Mouse (Mus musculus) testis, adult 2 months (tissue): ENCODE results near the gene Creb5. TPM values are rescaled to one million over a fixed set of nuclear protein-coding genes. Genes with fewer than 3 reads are reported as not detected.

Experiments
- H3K27ac ChIP-seq: fragments of 200-500 bp; 2 replicates; pipeline ENCODE4 v1.5.1; 2012; ENCODE audit warnings: low read depth, low read length; ENCODE audit not compliant: control insufficient read depth, insufficient read depth
- H3K27me3 ChIP-seq: fragments of 200-500 bp; 2 replicates; pipeline ENCODE4 v1.6.1; 2012; ENCODE audit warnings: mild to moderate bottlenecking, low read length, moderate library complexity; ENCODE audit not compliant: control insufficient read depth, insufficient read depth
- H3K36me3 ChIP-seq: fragments of 200-500 bp; 2 replicates; pipeline ENCODE4 v1.6.1; 2012; ENCODE audit warnings: mild to moderate bottlenecking, low read length; ENCODE audit not compliant: control insufficient read depth, insufficient read depth
- H3K4me1 ChIP-seq: fragments of 200-500 bp; 2 replicates; pipeline ENCODE4 v1.6.1; 2012; ENCODE audit warnings: low read length; ENCODE audit not compliant: control insufficient read depth, insufficient read depth
- H3K4me3 ChIP-seq: fragments of 200-500 bp; 2 replicates; pipeline ENCODE4 v1.5.1; 2012; ENCODE audit warnings: low read depth, mild to moderate bottlenecking, low read length, moderate library complexity, mixed read lengths; ENCODE audit not compliant: control insufficient read depth
- CTCF ChIP-seq: fragments of 200-500 bp; IDR thresholded peaks from 2 replicates; pipeline ENCODE4 v1.5.1; 2012; ENCODE audit warnings: low read depth, mild to moderate bottlenecking, inconsistent platforms, low read length, moderate library complexity; ENCODE audit not compliant: control insufficient read depth, insufficient read depth, insufficient replicate concordance
- POLR2A ChIP-seq: fragments of 200-500 bp; IDR thresholded peaks from 2 replicates; pipeline ENCODE4 v1.6.1; 2012; ENCODE audit warnings: low read depth, mild to moderate bottlenecking, inconsistent platforms, low read length, moderate library complexity; ENCODE audit not compliant: control insufficient read depth
- polyA plus RNA-seq: library from polyadenylated mRNA; depleted of rRNA; stranded (reverse); fragments of >200 nt; gene quantifications from 2 replicates; pipeline ENCODE4 v1.2.3, GENCODE M21; 2012

Creb5 gene
- polyA plus RNA-seq, 1 experiment = 0.26 TPM

GRCm38 (mm10) chr6:53541798-53542197 lies 254.7 kb downstream of the Creb5 start:
- TF ChIP-seq POLR2A (no peak), CTCF (no peak)
- H3K27ac ChIP-seq = no peak overlapping the region
- no peaks in the 10 kb centered on the region for H3K27me3 ChIP-seq
- H3K4me3 ChIP-seq = no peak overlapping the region
- no peaks in the 10 kb centered on the region for H3K4me1 ChIP-seq
- H3K36me3 ChIP-seq = no peaks in the 10 kb centered on the region

DNA sequence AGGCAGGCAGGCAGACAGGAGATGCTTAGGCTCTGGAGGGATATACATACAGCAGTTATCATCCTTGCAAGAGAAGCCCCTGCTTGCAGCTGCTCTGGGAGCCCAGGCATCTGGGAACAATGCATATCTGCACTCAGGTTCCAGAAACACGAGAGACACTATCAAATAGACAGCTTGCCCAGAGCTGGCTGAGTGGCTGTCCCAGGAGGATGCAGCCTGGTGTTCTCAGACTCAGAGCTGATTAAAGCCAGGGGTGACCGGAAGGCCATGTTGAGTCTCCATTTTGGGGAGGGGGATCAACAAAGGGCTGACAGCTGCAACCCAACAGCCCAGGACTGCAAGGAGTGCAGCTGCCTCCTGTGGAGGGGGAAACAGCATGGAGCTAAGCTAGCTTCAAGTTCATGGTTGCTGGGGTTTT lies 258.4 kb downstream of the Creb5 start:
- no peaks in the 10 kb centered on the region for H3K4me1 ChIP-seq
- no peak overlapping the region for H3K27ac ChIP-seq
- TF ChIP-seq POLR2A (no peak), CTCF (no peak)
- H3K4me3 ChIP-seq = no peak overlapping the region
- no peaks in the 10 kb centered on the region for H3K27me3 ChIP-seq
- no peaks in the 10 kb centered on the region for H3K36me3 ChIP-seq

DNA sequence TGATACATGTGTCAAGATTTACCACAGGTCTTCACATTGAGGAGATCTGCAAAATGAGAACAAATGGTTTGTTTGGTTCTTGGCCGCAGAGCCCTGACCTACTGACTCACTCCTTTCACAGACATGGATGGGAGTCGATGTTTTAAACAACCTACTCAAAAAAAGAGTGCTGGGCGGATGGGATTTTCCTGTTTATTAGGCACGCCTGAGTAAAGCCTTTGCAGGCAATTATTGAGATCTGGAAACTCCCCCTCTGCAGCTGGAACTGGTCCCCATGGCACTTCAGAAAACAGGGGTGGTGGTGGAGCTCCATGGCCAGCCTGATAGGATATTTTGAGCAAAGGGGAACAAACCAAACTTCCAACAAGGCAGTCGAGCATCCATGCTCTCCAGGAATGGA lies 258.9 kb downstream of the Creb5 start:
- TF ChIP-seq CTCF (no peak), POLR2A (no peak)

GRCm38 (mm10) chr6:53548236-53548635 lies 261.2 kb downstream of the Creb5 start:
- TF ChIP-seq CTCF (no peak), POLR2A (no peak)
- Histone ChIP-seq H3K36me3 (no peaks in the 10 kb centered on the region), H3K27me3 (no peaks in the 10 kb centered on the region), H3K4me1 (no peaks in the 10 kb centered on the region), H3K27ac (no peak overlapping the region), H3K4me3 (no peak overlapping the region)

More for the DNA sequence above, 258.9 kb downstream of the Creb5 start:
- no peaks in the 10 kb centered on the region for H3K27me3 ChIP-seq
- H3K4me3 ChIP-seq = no peak overlapping the region
- H3K4me1 ChIP-seq = no peaks in the 10 kb centered on the region
- H3K36me3 ChIP-seq = no peaks in the 10 kb centered on the region
- no peak overlapping the region for H3K27ac ChIP-seq

GRCm38 (mm10) chr6:53549409-53549808 lies 262.3 kb downstream of the Creb5 start:
- TF ChIP-seq CTCF = no peak
- no peak for TF ChIP-seq POLR2A
- Histone ChIP-seq H3K36me3 (no peaks in the 10 kb centered on the region), H3K4me3 (no peak overlapping the region), H3K27me3 (no peaks in the 10 kb centered on the region), H3K27ac (no peak overlapping the region), H3K4me1 (no peaks in the 10 kb centered on the region)

DNA sequence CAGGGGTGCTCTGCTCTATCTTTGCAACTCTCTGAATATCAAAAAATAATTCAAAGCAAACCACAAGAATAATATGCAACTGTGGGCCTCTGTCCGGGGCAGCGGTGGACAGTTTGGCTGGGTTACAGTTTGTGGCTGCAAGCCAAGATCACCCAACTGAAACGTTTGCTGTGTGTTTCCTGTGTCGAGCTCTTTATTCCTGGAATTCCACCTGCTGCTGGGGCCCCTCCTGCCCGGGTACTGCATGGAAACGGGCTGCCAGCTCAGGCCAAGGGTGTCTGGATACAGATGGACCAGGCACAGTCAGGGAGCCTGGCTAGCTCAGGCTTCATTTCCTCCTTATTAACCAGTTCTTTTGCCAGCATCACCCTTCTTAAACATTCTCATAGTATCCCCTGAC lies 269.0 kb downstream of the Creb5 start:
- Histone ChIP-seq H3K27ac (no peak overlapping the region), H3K4me3 (no peak overlapping the region), H3K36me3 (no peaks in the 10 kb centered on the region), H3K4me1 (no peaks in the 10 kb centered on the region), H3K27me3 (no peaks in the 10 kb centered on the region)
- no peak for TF ChIP-seq CTCF

GRCm38 (mm10) chr6:53560928-53561327 lies 273.9 kb downstream of the Creb5 start:
- Histone ChIP-seq H3K36me3 (no peaks in the 10 kb centered on the region), H3K4me3 (no peak overlapping the region), H3K4me1 (no peaks in the 10 kb centered on the region), H3K27ac (no peak overlapping the region), H3K27me3 (no peaks in the 10 kb centered on the region)
- no peak for TF ChIP-seq POLR2A
- no peak for TF ChIP-seq CTCF

- H3K27ac ChIP-seq = no peak overlapping the region
- no peaks in the 10 kb centered on the region for H3K36me3 ChIP-seq
- TF ChIP-seq POLR2A (no peak), CTCF (no peak)
Measured at GRCm38 (mm10) chr6:53562586-53562985, 275.5 kb downstream of the Creb5 start.

More at GRCm38 (mm10) chr6:53562586-53562985, 275.5 kb downstream of the Creb5 start:
- H3K4me3 ChIP-seq = no peak overlapping the region
- H3K4me1 ChIP-seq = no peaks in the 10 kb centered on the region
- H3K27me3 ChIP-seq = no peaks in the 10 kb centered on the region
